Mouse (Mus musculus): Measurements from ENCODE around the gene Rnpep. TPM values are rescaled to one million over a fixed set of nuclear protein-coding genes. Genes with fewer than 3 reads are reported as not detected.

Gene Rnpep
- total RNA-seq (2015) (127 TPM in 2 replicates), total RNA-seq (2017) (118 and 122 TPM in 2 replicates)

DNA sequence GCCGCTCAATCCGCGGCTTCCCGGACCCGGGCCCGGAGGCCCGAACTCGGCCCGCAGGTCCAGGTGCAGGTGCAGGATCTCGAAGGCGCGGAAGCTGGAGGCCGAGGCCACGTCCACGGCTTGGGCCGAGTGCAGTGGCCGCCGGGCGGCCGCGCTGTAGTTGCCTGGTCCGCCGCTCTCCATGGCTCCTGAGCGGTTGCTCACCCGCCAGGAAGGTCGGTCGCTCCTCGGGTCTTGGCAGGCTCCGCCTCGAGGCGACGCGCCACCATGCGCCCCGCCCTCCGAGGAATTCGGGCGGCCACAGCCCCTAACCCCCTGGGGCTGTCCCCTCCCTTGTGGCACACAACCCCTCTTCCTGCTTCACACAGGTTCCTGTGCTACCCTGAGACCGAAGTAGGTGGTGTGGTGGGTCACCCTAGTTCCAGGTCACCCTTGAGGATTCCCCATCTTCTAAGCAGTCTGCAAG lies at the start of gene Rnpep:
TSS of gene Rnpep (minus strand) at position 259 of the 466 bp plus-strand sequence.
- peak; percentile 61 for ATAC-seq (ENCODE audit: poor library complexity, severe bottlenecking)

GRCm38 (mm10) chr1:135330578-135330977 lies 46.7 kb upstream of the Rnpep start:
- no peak for ATAC-seq (ENCODE audit: poor library complexity, severe bottlenecking)

DNA sequence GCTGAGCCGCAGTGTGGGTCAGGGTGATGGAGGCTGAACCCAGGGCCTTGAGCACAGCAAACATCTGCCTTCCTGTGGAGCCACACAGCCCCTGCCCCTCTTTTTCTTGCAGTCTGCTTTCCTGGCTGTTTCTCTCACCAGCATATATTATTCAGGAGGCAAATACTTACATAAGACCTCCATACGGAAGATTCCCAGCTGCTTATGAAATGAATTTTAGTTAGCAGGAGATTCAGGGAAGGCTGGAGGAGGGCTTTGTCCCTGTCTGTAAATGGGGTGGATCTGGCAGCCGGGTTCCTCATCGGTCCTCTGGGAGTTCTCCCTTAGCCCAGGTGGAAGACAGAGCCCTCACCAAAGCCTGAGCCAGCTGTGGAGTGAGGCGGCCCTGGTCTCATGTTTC lies 44.5 kb upstream of the Rnpep start:
- no peak for ATAC-seq (ENCODE audit: poor library complexity, severe bottlenecking)

DNA sequence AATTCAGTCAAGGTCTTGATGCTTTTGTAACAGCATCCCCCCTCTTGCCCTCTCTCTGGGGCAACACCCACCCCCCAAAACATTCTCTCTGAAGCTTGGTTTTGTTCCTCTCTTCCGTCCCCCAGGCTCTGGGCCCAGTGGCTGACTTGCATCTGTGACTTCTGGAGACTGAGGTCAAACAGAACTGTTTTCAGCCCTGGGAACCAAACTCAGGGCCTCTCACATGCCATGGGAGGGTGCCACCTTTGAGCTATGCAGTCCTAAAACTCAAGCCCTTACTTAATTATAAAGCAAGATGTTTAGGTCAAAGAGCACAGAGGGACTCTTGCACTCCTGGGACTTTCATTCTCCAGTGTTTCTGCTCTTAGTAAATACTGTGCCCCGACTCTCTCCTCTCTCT lies 42.0 kb upstream of the Rnpep start:
- no peak for ATAC-seq (ENCODE audit: poor library complexity, severe bottlenecking)

DNA sequence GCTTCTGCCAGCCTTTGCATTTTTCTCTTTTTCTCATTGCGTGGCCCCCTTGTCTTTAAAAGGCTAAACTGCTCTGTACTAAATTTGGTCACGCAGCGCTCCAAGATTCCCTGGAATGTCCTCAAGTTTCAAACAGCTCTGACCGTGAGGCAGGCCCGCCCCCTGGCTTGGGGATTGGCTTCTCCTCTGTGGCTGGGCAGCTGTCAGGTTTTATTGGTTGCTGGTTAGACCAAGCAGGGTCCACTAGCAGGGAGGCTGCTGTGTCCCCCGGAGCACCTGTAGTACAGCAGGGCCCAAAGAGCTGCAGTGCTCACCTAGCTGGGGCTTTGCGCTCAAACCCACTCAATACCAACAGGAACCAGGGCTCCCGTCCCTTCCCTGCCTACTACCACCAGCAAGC lies 40.7 kb upstream of the Rnpep start, which contains the start of gene Lmod1:
TSS of gene Lmod1 (plus strand) at position 237 of the 400 bp plus-strand sequence.
- no peak for ATAC-seq (ENCODE audit: poor library complexity, severe bottlenecking)

DNA sequence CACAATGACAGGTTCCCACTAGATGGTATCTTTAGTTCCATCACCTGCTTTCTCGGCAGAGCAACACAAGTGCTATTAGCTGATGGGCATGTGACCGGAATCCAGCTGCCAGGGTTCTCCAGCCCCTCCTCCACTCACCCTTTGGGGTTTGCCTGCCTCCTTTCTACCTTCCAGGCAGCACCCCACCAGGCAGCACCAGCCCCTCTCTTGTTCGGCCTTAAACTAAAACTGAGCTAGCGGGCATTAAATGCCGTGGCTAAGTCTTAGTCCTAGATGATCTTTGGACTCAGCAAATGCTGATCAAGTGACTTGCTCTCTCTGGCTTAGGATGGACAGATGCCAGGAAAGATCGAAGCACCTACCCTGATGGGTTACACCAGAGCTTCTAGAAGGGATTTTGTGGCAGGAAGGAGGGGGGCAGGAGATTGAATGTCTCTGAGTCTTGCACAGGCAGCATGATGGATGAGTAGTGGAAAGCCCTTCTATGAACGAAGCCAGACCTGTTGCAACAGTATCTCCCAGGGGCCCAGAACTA lies 39.5 kb upstream of the Rnpep start:
- ATAC-seq (ENCODE audit: poor library complexity, severe bottlenecking): no peak

GRCm38 (mm10) chr1:135313284-135314031 lies 29.6 kb upstream of the Rnpep start, which contains the start of gene Timm17a:
TSS of gene Timm17a (minus strand) at chr1:135313778.
- ATAC-seq (ENCODE audit: poor library complexity, severe bottlenecking): peak; percentile 99

- no peak for ATAC-seq (ENCODE audit: poor library complexity, severe bottlenecking)
Observed at GRCm38 (mm10) chr1:135312201-135312600, 28.3 kb upstream of the Rnpep start.

GRCm38 (mm10) chr1:135311356-135311755 lies 27.5 kb upstream of the Rnpep start:
- no peak for ATAC-seq (ENCODE audit: poor library complexity, severe bottlenecking)

DNA sequence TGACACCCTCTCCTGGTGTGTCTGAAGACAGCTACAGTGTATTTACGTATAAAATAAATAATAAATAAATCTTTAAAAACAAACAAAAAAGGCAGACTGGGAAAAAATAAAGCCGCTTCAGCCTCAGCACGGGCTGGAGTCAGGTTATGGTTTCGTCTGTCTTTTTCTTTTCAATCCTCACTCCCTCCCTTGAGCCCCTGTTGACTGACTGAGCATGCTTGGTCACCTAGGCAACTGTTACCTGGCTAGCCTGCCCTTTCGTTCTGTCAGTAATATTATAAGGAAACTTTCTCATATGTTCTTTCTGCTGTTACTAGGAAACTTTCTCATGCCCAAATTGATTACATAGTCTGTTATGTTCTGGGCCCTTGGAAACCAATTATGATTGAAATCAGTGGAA lies 7.0 kb upstream of the Rnpep start:
- no peak for ATAC-seq (ENCODE audit: poor library complexity, severe bottlenecking)

- ATAC-seq (ENCODE audit: poor library complexity, severe bottlenecking): no peak
Observed at GRCm38 (mm10) chr1:135286311-135286710, 2.4 kb upstream of the Rnpep start.

DNA sequence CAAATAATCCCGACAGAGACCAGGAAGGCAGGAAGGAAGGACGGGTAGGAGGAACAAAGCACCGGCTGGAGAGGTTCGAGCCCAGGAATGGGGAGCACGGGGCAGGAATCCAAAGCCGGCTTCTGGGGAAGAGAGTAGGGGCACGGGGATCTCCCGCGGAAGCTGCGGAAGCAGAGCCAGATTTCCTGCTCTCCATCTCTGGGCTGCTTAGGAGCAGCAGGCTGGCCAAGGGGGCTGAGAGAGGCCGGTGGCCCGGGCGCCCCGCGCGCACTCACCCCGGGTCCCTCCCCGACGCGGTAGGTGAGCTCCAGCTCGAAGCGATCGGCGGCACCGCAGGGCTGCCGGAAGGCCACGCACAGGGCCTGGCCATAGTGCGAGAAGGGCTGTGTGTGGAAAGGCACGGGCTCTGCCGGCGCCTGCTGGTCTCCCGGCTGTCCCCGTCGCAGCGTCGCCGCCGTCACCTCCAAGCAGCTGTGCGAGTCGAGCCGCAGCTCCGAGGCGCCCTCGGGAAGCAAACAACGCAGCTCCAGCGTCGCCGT lies 528 bp downstream of the Rnpep start:
- ATAC-seq (ENCODE audit: poor library complexity, severe bottlenecking): peak; percentile 22

DNA sequence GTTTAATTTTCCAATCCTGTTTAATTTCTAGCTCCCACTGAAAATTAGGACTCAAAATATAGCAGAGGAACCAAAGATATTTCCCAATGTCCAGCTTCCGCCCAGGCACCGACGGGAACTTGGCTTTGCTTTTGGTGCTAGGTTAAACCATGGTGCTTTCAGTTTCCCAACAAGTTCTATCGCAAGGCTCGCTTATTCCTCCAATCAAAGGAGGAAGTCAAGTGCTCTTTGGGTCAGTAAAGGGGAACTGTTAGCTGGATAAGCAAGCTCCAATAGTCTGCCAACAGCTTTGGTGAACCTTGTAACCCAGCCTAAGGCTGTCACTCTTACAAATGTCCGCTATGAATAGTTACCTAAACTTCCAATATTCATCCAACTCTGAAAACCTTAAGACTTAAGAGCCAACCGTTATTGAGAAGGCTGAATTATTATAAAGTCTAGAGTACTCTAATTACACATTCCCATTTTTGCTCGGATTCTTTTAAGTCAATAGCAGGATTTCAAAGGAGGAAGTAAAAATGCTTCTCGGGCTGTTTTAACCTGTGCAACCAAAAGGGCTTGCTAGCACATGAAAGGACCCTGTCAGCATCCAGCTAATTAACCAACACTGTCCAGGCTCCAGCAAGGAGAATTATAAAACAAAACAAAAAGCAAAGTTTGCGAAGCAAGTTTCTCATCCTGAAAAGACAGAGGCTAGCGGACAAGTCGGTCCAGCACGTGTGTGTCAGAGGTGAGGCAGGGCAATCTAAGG lies 1.2 kb downstream of the Rnpep start:
- peak; percentile 86 for ATAC-seq (ENCODE audit: poor library complexity, severe bottlenecking)

- ATAC-seq (ENCODE audit: poor library complexity, severe bottlenecking): no peak
Observed at GRCm38 (mm10) chr1:135281841-135282240, 2.0 kb downstream of the Rnpep start.

DNA sequence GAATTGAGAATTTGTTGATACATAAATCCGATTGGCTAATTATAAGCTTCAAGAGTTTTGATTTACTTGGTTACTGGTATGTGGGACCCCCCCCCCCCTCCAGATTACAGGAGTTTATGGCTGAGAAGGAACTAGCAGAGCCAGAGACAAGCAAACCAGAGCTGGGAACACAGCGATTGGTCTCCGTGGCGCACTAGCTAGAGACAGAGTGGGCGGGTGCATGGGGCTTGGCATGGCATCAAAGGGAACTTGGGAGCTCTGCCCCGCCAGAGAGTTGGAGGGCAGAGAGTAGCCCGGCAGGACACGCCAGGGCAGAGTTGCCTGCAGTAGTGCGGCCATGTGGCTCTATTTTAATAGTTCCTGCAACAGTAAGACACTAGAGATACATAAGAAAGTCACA lies 3.2 kb downstream of the Rnpep start:
- no peak for ATAC-seq (ENCODE audit: poor library complexity, severe bottlenecking)

- no peak for ATAC-seq (ENCODE audit: poor library complexity, severe bottlenecking)
Observed at GRCm38 (mm10) chr1:135271371-135271770, 12.5 kb downstream of the Rnpep start.

DNA sequence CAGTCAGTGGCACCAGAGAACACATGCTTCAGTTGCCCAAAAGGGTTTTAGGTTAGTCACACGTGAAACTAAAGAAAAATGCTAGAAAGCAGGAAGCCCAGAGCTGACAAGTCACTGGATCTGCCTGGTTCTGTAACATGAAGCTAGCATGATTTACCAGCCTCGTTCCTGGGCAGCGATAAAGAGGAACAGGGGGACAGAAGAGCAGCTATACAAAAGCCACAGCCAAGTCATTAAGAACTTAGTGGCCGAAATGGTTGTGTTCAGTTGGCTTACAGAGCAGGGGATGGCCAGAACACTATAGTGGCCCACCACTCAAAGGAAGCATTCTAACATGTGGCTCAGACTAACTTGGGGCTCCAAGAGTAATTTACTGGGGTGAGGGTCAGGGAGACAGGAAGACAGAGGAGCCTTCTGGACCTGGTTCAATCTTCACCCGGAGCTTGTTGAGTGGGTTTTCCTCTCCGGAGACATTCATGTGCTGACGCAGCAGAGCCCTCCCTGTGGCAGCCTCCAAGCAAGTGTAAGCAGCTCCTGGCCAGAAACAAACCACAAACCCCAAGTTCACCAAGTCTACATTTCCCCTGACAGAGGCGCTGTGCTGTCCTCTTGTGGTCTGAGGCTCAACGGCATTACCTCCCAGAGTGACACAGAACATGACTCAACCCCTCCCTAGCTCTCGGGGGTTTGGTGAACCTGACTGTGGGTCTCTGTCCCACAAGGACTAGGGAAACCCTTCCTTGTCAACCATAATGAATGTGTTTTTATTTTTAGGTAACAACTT lies 16.0 kb downstream of the Rnpep start:
- peak; percentile 58 for ATAC-seq (ENCODE audit: poor library complexity, severe bottlenecking)

- ATAC-seq (ENCODE audit: poor library complexity, severe bottlenecking): peak; percentile 72
Observed at GRCm38 (mm10) chr1:135265834-135266233, 18.1 kb downstream of the Rnpep start.

- ATAC-seq (ENCODE audit: poor library complexity, severe bottlenecking): no peak
Observed at GRCm38 (mm10) chr1:135263316-135263715, 20.6 kb downstream of the Rnpep start.

DNA sequence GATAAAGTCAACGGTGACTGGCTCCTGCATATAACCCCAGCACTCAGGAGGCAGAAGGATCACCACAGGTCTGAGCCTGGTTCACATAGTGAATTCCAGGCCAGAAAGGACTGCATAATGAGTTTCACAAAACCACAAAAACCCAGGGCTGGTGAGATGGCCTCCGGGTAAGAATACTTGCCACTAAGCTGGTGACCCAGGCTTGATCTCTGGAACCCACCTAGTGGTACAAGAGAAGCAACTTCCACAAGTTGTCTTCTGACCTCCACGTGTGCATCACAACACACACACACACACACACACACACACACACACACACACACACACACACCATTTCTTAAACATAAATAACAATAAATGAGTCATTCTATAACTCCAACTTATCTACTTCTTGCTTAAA lies 21.6 kb downstream of the Rnpep start:
- ATAC-seq (ENCODE audit: poor library complexity, severe bottlenecking): no peak

GRCm38 (mm10) chr1:135260931-135261330 lies 23.0 kb downstream of the Rnpep start:
- no peak for ATAC-seq (ENCODE audit: poor library complexity, severe bottlenecking)
